Mouse (Mus musculus): ENCODE results near the gene Slc38a1.

- TF ChIP-seq CTCF (IDR thresholded peaks at IDR 0.05; ENCODE audit: control insufficient read depth, insufficient read depth, low read length) (0 out of 2 replicates have a peak, but pooled peaks have one; percentile 9), POLR2A (IDR thresholded peaks at IDR 0.05; ENCODE audit: borderline replicate concordance, control insufficient read depth, low read depth, low read length) (no peak)
Observed at GRCm38 (mm10) chr15:96622376-96622775, 20.3 kb downstream of the Slc38a1 start.
